Mouse (Mus musculus): ENCODE measurements around the gene Krt26. TPM values are rescaled to one million over a fixed set of nuclear protein-coding genes. Genes with fewer than 3 reads are reported as not detected.

The Krt26 gene
- polyA plus RNA-seq, 1 experiment: not detected

- no peaks in the 10 kb centered on the region for H3K4me1 ChIP-seq (ENCODE audit: control insufficient read depth, insufficient read depth, low read length)
- no peak overlapping the region for H3K4me3 ChIP-seq (ENCODE audit: low read depth, low read length)
- no peak for TF ChIP-seq POLR2A (IDR thresholded peaks at IDR 0.05; ENCODE audit: insufficient read depth, low read length)
- no peak for TF ChIP-seq EP300 (IDR thresholded peaks at IDR 0.05; ENCODE audit: insufficient read depth, low read depth, low read length)
- TF ChIP-seq CTCF (IDR thresholded peaks at IDR 0.05; ENCODE audit: low read depth, low read length): no peak
- H3K9ac ChIP-seq (ENCODE audit: low read depth, poor library complexity, severe bottlenecking): no peak overlapping the region
- no peaks in the 10 kb centered on the region for H3K9me3 ChIP-seq (replicated peaks; ENCODE audit: control insufficient read depth, insufficient read depth, low read length, poor library complexity, severe bottlenecking)
- H3K36me3 ChIP-seq (ENCODE audit: control insufficient read depth, insufficient read depth, low read length, poor library complexity, severe bottlenecking): no peaks in the 10 kb centered on the region
- H3K27me3 ChIP-seq (ENCODE audit: control insufficient read depth, insufficient read depth, low read length, poor library complexity, severe bottlenecking): no peaks in the 10 kb centered on the region
- H3K27ac ChIP-seq (ENCODE audit: insufficient read depth, low read length): no peak overlapping the region
Observed at GRCm38 (mm10) chr11:99283334-99283733, 54.4 kb downstream of the Krt26 start.

- H3K9me3 ChIP-seq (replicated peaks; ENCODE audit: control insufficient read depth, insufficient read depth, low read length, poor library complexity, severe bottlenecking): no peaks in the 10 kb centered on the region
- no peak overlapping the region for H3K4me3 ChIP-seq (ENCODE audit: low read depth, low read length)
- no peaks in the 10 kb centered on the region for H3K4me1 ChIP-seq (ENCODE audit: control insufficient read depth, insufficient read depth, low read length)
- H3K27ac ChIP-seq (ENCODE audit: insufficient read depth, low read length): no peak overlapping the region
- TF ChIP-seq CTCF (IDR thresholded peaks at IDR 0.05; ENCODE audit: low read depth, low read length) (no peak), POLR2A (IDR thresholded peaks at IDR 0.05; ENCODE audit: insufficient read depth, low read length) (no peak), EP300 (IDR thresholded peaks at IDR 0.05; ENCODE audit: insufficient read depth, low read depth, low read length) (no peak)
- H3K36me3 ChIP-seq (ENCODE audit: control insufficient read depth, insufficient read depth, low read length, poor library complexity, severe bottlenecking): no peaks in the 10 kb centered on the region
- H3K27me3 ChIP-seq (ENCODE audit: control insufficient read depth, insufficient read depth, low read length, poor library complexity, severe bottlenecking): no peaks in the 10 kb centered on the region
- no peak overlapping the region for H3K9ac ChIP-seq (ENCODE audit: low read depth, poor library complexity, severe bottlenecking)
Observed at GRCm38 (mm10) chr11:99281116-99281515, 56.6 kb downstream of the Krt26 start.

GRCm38 (mm10) chr11:99279986-99280385, 57.8 kb downstream of the Krt26 start:
- Histone ChIP-seq H3K36me3 (ENCODE audit: control insufficient read depth, insufficient read depth, low read length, poor library complexity, severe bottlenecking) (no peaks in the 10 kb centered on the region), H3K9ac (ENCODE audit: low read depth, poor library complexity, severe bottlenecking) (no peak overlapping the region), H3K27me3 (ENCODE audit: control insufficient read depth, insufficient read depth, low read length, poor library complexity, severe bottlenecking) (no peaks in the 10 kb centered on the region), H3K4me1 (ENCODE audit: control insufficient read depth, insufficient read depth, low read length) (no peaks in the 10 kb centered on the region), H3K9me3 (replicated peaks; ENCODE audit: control insufficient read depth, insufficient read depth, low read length, poor library complexity, severe bottlenecking) (no peaks in the 10 kb centered on the region), H3K4me3 (ENCODE audit: low read depth, low read length) (no peak overlapping the region), H3K27ac (ENCODE audit: insufficient read depth, low read length) (no peak overlapping the region)
- TF ChIP-seq POLR2A (IDR thresholded peaks at IDR 0.05; ENCODE audit: insufficient read depth, low read length) (no peak), CTCF (IDR thresholded peaks at IDR 0.05; ENCODE audit: low read depth, low read length) (no peak), EP300 (IDR thresholded peaks at IDR 0.05; ENCODE audit: insufficient read depth, low read depth, low read length) (no peak)

Other genes starting within 250 kb of the Krt26 start
- gene Tns4, start 248.7 kb downstream of the Krt26 start, polyA plus RNA-seq (2011; ENCODE audit: insufficient read depth, insufficient read length, low read depth, missing spikeins): 12.8 and 13.9 TPM in 2 replicates
- not detected in 2 replicates for gene Ccr7, start 182.9 kb downstream of the Krt26 start, polyA plus RNA-seq (2011; ENCODE audit: insufficient read depth, insufficient read length, low read depth, missing spikeins)
- 159 and 181 TPM in 2 replicates for gene Smarce1, start 106.9 kb downstream of the Krt26 start, polyA plus RNA-seq (2011; ENCODE audit: insufficient read depth, insufficient read length, low read depth, missing spikeins)
- 0.19 TPM in 1 of 2 replicates, not detected in the other for gene Krt222, start 93.9 kb downstream of the Krt26 start, polyA plus RNA-seq (2011; ENCODE audit: insufficient read depth, insufficient read length, low read depth, missing spikeins)
- not detected in 2 replicates for gene Krt24, start 52.7 kb downstream of the Krt26 start, polyA plus RNA-seq (2011; ENCODE audit: insufficient read depth, insufficient read length, low read depth, missing spikeins)
- not detected in 2 replicates for gene Krt25, start 15.0 kb downstream of the Krt26 start, polyA plus RNA-seq (2011; ENCODE audit: insufficient read depth, insufficient read length, low read depth, missing spikeins)
- not detected in 2 replicates for gene Krt27, start 13.1 kb upstream of the Krt26 start, polyA plus RNA-seq (2011; ENCODE audit: insufficient read depth, insufficient read length, low read depth, missing spikeins)
- gene Krt28, start 36.9 kb upstream of the Krt26 start, polyA plus RNA-seq (2011; ENCODE audit: insufficient read depth, insufficient read length, low read depth, missing spikeins): not detected in 2 replicates
- 4.1 and 7.1 TPM in 2 replicates for gene Krt10, start 51.4 kb upstream of the Krt26 start, polyA plus RNA-seq (2011; ENCODE audit: insufficient read depth, insufficient read length, low read depth, missing spikeins)
- gene Krt12, start 84.3 kb upstream of the Krt26 start, polyA plus RNA-seq (2011; ENCODE audit: insufficient read depth, insufficient read length, low read depth, missing spikeins): not detected in 2 replicates
- gene Krt20, start 100.2 kb upstream of the Krt26 start, polyA plus RNA-seq (2011; ENCODE audit: insufficient read depth, insufficient read length, low read depth, missing spikeins): 1.7 and 2.2 TPM in 2 replicates
- not detected in 2 replicates for gene Krt23, start 155.2 kb upstream of the Krt26 start, polyA plus RNA-seq (2011; ENCODE audit: insufficient read depth, insufficient read length, low read depth, missing spikeins)
- not detected in 2 replicates for gene Krt39, start 183.4 kb upstream of the Krt26 start, polyA plus RNA-seq (2011; ENCODE audit: insufficient read depth, insufficient read length, low read depth, missing spikeins)
- gene Krt40, start 205.2 kb upstream of the Krt26 start, polyA plus RNA-seq (2011; ENCODE audit: insufficient read depth, insufficient read length, low read depth, missing spikeins): not detected in 2 replicates
- gene Krtap3-3, start 212.9 kb upstream of the Krt26 start, polyA plus RNA-seq (2011; ENCODE audit: insufficient read depth, insufficient read length, low read depth, missing spikeins): not detected in 2 replicates
- gene Krtap3-2, start 218.9 kb upstream of the Krt26 start, polyA plus RNA-seq (2011; ENCODE audit: insufficient read depth, insufficient read length, low read depth, missing spikeins): not detected in 2 replicates
- not detected in 2 replicates for gene Gm11939, start 221.5 kb upstream of the Krt26 start, polyA plus RNA-seq (2011; ENCODE audit: insufficient read depth, insufficient read length, low read depth, missing spikeins)
- not detected in 2 replicates for gene Krtap3-1, start 228.7 kb upstream of the Krt26 start, polyA plus RNA-seq (2011; ENCODE audit: insufficient read depth, insufficient read length, low read depth, missing spikeins)
- not detected in 2 replicates for gene Krtap1-5, start 243.1 kb upstream of the Krt26 start, polyA plus RNA-seq (2011; ENCODE audit: insufficient read depth, insufficient read length, low read depth, missing spikeins)
- gene Krtap1-4, start 245.7 kb upstream of the Krt26 start, polyA plus RNA-seq (2011; ENCODE audit: insufficient read depth, insufficient read length, low read depth, missing spikeins): not detected in 2 replicates

Data from ES-Bruce4 (cell line).